Mouse (Mus musculus) gonadal fat pad, adult 2 months (tissue): ENCODE data around the gene Ankrd2. TPM values are rescaled to one million over a fixed set of nuclear protein-coding genes. Genes with fewer than 3 reads are reported as not detected.

Source experiments
- DNase-seq: peaks from one replicate; pipeline ENCODE4 v3.0.0-alpha.2; 2012; ENCODE audit warnings: low read depth
- polyA plus RNA-seq: library from polyadenylated mRNA; depleted of rRNA; stranded (reverse); fragments of >200 nt; gene quantifications from 2 replicates; pipeline ENCODE4 v1.2.3, GENCODE M21; 2012; rRNA removed

The Ankrd2 gene
- 0.16 TPM in 1 of 2 replicates, not detected in the other for polyA plus RNA-seq

GRCm38 (mm10) chr19:42035456-42036248 is at the start of gene Ankrd2:
Ankrd2 (plus strand) TSS chr19:42036000.
- DNase-seq, result no peak

- no peak for DNase-seq
Observed at GRCm38 (mm10) chr19:41987206-41987605, 48.6 kb upstream of the Ankrd2 start.

GRCm38 (mm10) chr19:41989810-41990209 is 46.0 kb upstream of the Ankrd2 start:
- no peak for DNase-seq

GRCm38 (mm10) chr19:41991926-41992477 is 43.8 kb upstream of the Ankrd2 start:
- DNase-seq, result no peak

GRCm38 (mm10) chr19:41992971-41993370 is 42.8 kb upstream of the Ankrd2 start:
- DNase-seq, result no peak

- no peak for DNase-seq
Observed at GRCm38 (mm10) chr19:41993484-41993883, 42.3 kb upstream of the Ankrd2 start.

GRCm38 (mm10) chr19:41994023-41994422 is 41.8 kb upstream of the Ankrd2 start:
- no peak for DNase-seq

- DNase-seq, result no peak
Observed at GRCm38 (mm10) chr19:41995483-41995882, 40.3 kb upstream of the Ankrd2 start.

GRCm38 (mm10) chr19:41997090-41997489 is 38.7 kb upstream of the Ankrd2 start:
- DNase-seq, result no peak

- no peak for DNase-seq
Observed at GRCm38 (mm10) chr19:41998770-41999548, 36.8 kb upstream of the Ankrd2 start.

- DNase-seq, result no peak
Observed at GRCm38 (mm10) chr19:41999688-42000283, 36.0 kb upstream of the Ankrd2 start.

- no peak for DNase-seq
Observed at GRCm38 (mm10) chr19:42000446-42000958, 35.3 kb upstream of the Ankrd2 start.

- no peak for DNase-seq
Observed at GRCm38 (mm10) chr19:42001253-42001980, 34.4 kb upstream of the Ankrd2 start.

GRCm38 (mm10) chr19:42004258-42004657 is 31.5 kb upstream of the Ankrd2 start:
- DNase-seq, result no peak

- no peak for DNase-seq
Observed at GRCm38 (mm10) chr19:42005616-42006015, 30.2 kb upstream of the Ankrd2 start.

GRCm38 (mm10) chr19:42006568-42006967 is 29.2 kb upstream of the Ankrd2 start:
- no peak for DNase-seq

- no peak for DNase-seq
Observed at GRCm38 (mm10) chr19:42008586-42008985, 27.2 kb upstream of the Ankrd2 start.

GRCm38 (mm10) chr19:42009067-42009466 is 26.7 kb upstream of the Ankrd2 start:
- DNase-seq, result no peak

- no peak for DNase-seq
Observed at GRCm38 (mm10) chr19:42010436-42010835, 25.4 kb upstream of the Ankrd2 start.

- no peak for DNase-seq
Observed at GRCm38 (mm10) chr19:42011123-42011522, 24.7 kb upstream of the Ankrd2 start.

GRCm38 (mm10) chr19:42014231-42014825 is 21.5 kb upstream of the Ankrd2 start:
- no peak for DNase-seq
